Mouse (Mus musculus) CD4-positive, CD25-positive, alpha-beta regulatory T cell, adult 2 months (primary cell): ENCODE results near the gene Umps.

Experiments used
- DNase-seq: peaks from one replicate; pipeline ENCODE4 v3.0.0-alpha.2; 2012; ENCODE audit warnings: low read depth, low spot score

Umps gene

GRCm38 (mm10) chr16:33931682-33932081 lies 35.2 kb downstream of the Umps start:
- no peak for DNase-seq

GRCm38 (mm10) chr16:33930785-33931184 lies 36.1 kb downstream of the Umps start:
- no peak for DNase-seq

DNA sequence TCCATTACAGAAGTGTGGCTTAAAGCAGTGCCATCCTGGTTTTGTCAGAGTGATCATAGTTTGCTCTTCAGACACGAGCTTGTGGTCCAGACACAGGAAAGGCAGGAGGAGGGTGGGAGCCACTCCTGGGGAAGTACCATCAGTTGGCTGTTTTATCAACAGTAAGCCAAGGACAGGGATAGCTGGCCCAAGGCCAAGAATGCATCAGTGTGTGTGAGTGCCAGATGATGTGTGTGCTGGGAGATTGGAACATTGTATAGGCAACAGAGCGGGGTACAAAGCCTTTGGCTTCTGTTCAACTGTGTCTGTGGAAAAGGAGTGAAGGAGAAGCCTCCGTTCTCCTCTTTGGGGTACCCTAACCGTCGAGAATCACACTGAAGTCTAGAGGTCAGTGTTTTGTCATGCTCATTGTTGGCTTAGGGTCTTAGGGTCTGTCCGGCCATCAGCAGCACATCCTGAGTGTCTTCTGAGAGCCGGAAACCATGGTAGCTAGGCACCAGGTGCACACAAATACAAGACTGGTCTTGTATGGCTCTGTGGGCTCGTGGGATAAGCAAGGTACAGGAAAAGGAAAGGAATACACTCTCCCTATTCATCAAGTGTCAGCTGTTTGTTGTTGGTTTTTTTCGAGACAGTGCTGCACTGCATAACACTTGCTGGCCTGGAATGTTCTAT lies 37.9 kb downstream of the Umps start:
- no peak for DNase-seq

DNA sequence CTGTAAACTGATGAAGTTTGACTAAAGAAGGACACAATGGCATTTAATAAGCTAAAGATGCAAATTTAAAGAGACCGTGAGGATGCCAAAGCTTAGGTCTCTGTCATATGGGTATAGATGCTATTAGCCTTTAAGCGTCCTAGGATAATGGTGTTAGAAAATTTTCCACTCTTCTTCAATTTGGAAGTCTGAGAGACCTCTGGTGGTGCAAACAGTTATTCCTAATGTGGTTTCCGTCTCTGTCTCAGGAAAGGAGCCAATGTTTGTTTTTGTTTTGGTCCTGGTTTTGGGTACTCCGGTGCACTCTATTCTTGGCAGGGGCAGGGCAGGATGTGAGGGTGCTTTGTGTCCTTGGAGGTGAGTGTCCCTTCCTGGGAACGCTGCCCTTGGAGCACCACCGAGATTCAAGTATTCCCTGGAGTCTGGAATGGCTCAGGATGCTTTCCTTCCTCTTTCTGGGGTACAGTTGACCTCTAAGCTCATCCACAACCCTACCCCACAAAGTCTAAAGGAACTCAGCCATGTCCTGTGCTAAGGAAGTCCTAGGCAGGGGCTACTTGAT lies 39.5 kb downstream of the Umps start:
- DNase-seq: no peak

- DNase-seq: no peak
Observed at GRCm38 (mm10) chr16:33923758-33924157, 43.1 kb downstream of the Umps start.

DNA sequence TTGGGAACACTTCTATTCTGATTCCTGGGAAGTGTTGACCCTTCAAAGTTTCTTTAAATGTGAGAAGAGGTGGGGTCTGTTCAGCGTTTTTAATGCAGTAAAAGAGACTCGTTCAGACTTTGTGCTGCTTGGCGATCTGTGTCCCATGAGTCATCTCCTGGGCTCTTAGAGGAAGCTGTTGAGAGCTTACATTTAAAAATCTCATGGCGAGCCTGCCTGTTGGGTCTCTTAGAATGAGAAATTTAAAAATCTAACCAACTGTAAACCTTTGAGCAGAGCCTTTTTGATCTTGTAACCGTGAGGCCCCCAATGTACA lies 43.9 kb downstream of the Umps start:
- DNase-seq: no peak

- DNase-seq: peak; percentile 2
Observed at GRCm38 (mm10) chr16:33922111-33923000, 44.5 kb downstream of the Umps start.

GRCm38 (mm10) chr16:33921514-33921913 lies 45.3 kb downstream of the Umps start:
- no peak for DNase-seq

DNA sequence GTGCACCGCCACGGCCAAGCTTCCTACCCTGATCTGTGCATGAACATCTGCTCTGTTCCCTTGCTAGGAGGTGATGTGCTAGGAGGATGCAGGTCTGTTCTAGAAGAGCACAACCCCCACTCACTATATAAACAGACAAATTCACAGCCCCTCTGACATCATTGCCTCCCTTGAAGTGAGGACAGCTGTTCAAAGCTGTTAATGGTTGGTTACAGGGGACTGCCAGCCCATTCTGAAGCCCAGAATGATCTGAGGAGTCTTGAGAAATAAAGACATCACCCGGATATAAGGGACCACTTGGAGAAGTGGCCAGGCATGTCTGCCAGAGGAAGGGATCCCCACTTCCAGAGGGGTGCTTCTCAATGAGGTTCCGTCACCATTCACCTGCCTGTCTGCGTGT lies 48.9 kb downstream of the Umps start:
- no peak for DNase-seq

DNA sequence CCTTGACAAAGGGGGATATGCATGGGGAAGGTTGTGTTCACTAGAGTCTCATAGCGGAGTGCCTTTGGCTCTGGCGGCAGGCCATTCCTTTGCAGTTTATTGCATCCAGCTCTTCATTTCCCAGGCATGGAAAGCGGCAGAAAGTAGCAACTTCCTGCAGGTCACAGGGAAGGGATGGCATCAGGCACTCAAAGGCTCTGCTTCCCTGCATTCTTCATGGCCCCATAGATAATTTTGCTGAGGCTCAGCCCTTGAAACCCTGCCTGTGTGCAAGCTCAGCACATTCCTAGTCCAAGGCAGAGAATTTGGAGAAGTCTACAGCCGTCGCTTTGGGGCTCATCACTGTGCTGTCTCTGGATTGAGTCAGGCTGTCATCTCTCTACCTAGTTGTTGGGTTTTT lies 49.4 kb downstream of the Umps start:
- no peak for DNase-seq

DNA sequence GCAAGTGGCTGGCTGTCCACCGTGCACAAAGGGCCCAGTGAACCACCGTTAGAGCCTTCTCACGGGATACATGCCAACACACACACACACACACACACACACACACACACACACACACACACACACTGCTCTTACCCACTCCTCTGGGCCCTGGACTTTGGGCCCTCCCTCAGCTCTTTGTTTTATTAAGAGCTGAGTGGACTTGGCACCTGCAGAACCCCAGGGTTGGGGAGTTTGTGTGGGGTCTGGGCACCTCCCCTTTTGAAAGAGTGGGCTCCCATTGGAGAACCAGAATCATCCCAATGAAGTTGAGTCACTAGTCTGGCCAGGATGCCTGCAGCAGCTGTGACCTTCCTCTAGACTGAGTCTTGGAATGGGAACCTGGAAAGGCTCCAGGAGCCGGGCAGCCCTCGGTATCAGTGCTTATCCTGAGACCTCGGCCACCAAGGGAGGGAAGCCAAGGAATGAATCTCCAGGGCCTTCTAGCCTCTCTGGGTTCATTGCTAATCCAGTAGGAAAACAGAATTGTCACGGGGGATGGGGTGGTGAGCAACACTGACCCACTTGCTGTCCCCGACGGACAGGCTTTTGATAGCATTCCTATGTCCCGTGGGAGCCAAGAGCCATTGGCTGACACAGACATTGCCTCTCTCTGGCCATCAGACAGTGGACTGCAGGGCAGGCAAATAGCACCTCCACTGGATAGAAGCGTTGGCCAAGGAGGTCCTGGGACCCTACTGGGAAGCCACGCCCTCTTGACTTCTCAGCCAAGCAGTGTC lies 50.2 kb downstream of the Umps start:
- no peak for DNase-seq

DNA sequence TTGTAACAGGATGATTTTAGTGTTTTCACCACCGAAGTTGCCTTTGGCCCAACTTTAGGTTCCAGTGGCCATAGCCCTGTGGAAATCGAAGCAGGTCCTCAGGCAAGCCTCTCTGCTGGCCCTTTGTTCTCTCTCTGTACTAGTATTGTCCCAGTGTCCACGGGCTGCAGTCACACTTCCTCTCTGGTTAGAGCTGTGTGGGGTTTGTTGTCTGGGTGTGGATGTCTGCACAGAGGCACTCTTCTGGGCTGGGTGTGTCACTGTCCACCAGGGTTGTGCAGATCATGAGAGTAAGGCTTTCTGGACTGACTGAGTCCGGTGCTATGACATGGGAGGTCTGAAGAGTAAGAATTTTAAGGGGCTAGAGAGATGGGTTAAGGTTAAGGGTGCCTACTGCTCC lies 51.8 kb downstream of the Umps start:
- no peak for DNase-seq

GRCm38 (mm10) chr16:33908239-33908638 lies 58.6 kb downstream of the Umps start:
- DNase-seq: no peak
